Mouse (Mus musculus): Measurements from ENCODE around the gene Gm9780. TPM values are rescaled to one million over a fixed set of nuclear protein-coding genes. Genes with fewer than 3 reads are reported as not detected.
"Not testable (repeated sequence)": the region's sequence is repeated elsewhere in the genome, so short reads cannot be mapped to it uniquely, and the experiment has no call there.

The Gm9780 gene
- not detected in 2 replicates for polyA plus RNA-seq (2016; fragmentation: Nextera tagmentation; extraction: Ambion mirVana)

- DNase-seq (ENCODE audit: low spot score); H3K27ac ChIP-seq (replicated peaks); H3K4me3 ChIP-seq; H3K9me3 ChIP-seq; H3K36me3 ChIP-seq (replicated peaks); H3K27me3 ChIP-seq (replicated peaks; ENCODE audit: low read depth, poor library complexity, severe bottlenecking); H3K4me1 ChIP-seq: not testable (repeated sequence)
- WGBS = no CpG with 5 or more reads among the region's 26 CpGs
Observed at GRCm38 (mm10) chr14:26042611-26043010, at the start of gene Gm9780. TSS of gene Gm9780 (minus strand) at chr14:26042711.

DNA sequence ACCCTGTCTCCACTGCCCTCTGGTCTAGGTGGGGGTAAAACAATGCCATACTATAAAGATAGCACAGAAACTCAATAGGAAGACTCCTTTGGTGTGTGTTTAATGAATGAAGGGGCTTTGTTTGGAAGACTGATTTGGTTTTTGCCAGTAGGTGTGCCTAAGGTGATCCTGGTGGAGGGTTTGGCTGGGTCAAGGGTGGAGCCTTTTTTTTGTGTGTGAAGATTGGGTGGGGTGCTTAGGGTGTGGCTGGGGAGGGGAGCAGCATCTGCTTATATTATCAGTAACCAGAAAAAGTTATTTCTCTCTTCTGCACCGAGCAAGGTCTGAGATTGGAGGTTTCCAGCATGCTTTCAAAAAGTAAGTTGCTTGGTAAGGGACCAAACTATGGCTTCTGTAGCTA, 39.5 kb upstream of the Gm9780 start, which contains the start of gene Cphx3:
Gene Cphx3, plus strand, starts transcription at position 301 of the 400 bp plus-strand sequence.
- H3K27me3 ChIP-seq (replicated peaks; ENCODE audit: low read depth, poor library complexity, severe bottlenecking); H3K4me1 ChIP-seq; H3K9me3 ChIP-seq; DNase-seq (ENCODE audit: low spot score); H3K4me3 ChIP-seq; H3K27ac ChIP-seq (replicated peaks); H3K36me3 ChIP-seq (replicated peaks): not testable (repeated sequence)
- WGBS = no CpG with 5 or more reads among the region's 1 CpGs

- not testable (repeated sequence) for H3K4me3 ChIP-seq, H3K9me3 ChIP-seq
Observed at GRCm38 (mm10) chr14:26081216-26081615, 38.7 kb upstream of the Gm9780 start, which contains the start of gene Cphx2. TSS of gene Cphx2 (plus strand) at chr14:26081516.

GRCm38 (mm10) chr14:26076620-26077390, 34.3 kb upstream of the Gm9780 start:
- H3K36me3 ChIP-seq (replicated peaks); H3K4me1 ChIP-seq: not testable (repeated sequence)
- no CpG with 5 or more reads among the region's 5 CpGs for WGBS

More at GRCm38 (mm10) chr14:26081216-26081615, 38.7 kb upstream of the Gm9780 start, which contains the start of gene Cphx2:
- H3K4me1 ChIP-seq; H3K36me3 ChIP-seq (replicated peaks); H3K27me3 ChIP-seq (replicated peaks; ENCODE audit: low read depth, poor library complexity, severe bottlenecking); H3K27ac ChIP-seq (replicated peaks); DNase-seq (ENCODE audit: low spot score): not testable (repeated sequence)
- no CpG with 5 or more reads among the region's 6 CpGs for WGBS

GRCm38 (mm10) chr14:26067325-26067633, 24.8 kb upstream of the Gm9780 start, which contains the start of gene Tmem254c:
TSS of gene Tmem254c (minus strand) at chr14:26067355.
- not testable (repeated sequence) for H3K4me1 ChIP-seq; H3K4me3 ChIP-seq; H3K27ac ChIP-seq (replicated peaks); H3K36me3 ChIP-seq (replicated peaks); H3K9me3 ChIP-seq; H3K27me3 ChIP-seq (replicated peaks; ENCODE audit: low read depth, poor library complexity, severe bottlenecking); DNase-seq (ENCODE audit: low spot score)
- WGBS = no CpG with 5 or more reads among the region's 10 CpGs

More at GRCm38 (mm10) chr14:26076620-26077390, 34.3 kb upstream of the Gm9780 start:
- H3K4me3 ChIP-seq; DNase-seq (ENCODE audit: low spot score); H3K9me3 ChIP-seq; H3K27me3 ChIP-seq (replicated peaks; ENCODE audit: low read depth, poor library complexity, severe bottlenecking); H3K27ac ChIP-seq (replicated peaks): not testable (repeated sequence)

DNA sequence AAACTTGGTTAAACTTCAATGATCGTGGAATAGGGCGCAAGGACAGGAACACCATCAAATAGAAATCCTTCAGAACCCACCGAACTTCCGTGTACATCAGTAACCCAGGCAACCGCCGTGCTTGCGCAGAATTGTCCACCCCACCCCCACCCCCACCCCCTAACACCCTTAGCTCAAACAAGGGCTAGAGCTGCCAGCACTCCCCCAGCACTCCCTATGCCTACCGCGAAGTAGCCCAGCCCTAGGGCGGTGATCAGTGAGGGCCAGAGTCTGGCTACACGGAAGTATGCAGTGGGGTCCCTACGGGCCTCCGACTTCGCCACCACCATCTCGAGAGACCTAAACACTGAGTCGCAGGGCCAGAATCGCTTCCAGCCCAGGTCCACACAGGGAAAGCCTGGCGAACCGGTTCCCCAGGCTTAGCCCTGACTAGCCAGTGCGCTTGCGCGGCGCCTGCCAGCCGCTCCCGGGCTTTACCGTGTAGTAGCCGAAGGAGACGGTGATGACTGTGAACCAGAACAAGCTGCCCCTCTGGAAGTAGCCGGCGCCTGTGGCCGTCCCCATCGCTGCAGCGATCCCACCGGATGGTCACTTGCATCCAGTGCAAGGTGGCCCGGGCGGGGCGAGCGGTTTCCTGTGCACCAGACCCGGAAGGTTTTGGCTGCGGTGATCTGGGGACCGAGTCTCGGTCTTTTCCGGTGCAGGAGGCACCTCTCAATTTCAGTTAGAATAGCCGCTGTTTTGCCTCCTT, 24.2 kb upstream of the Gm9780 start:
- not testable (repeated sequence) for H3K9me3 ChIP-seq; DNase-seq (ENCODE audit: low spot score); H3K27me3 ChIP-seq (replicated peaks; ENCODE audit: low read depth, poor library complexity, severe bottlenecking); H3K4me3 ChIP-seq; H3K36me3 ChIP-seq (replicated peaks); H3K4me1 ChIP-seq; H3K27ac ChIP-seq (replicated peaks)
- WGBS = no CpG with 5 or more reads among the region's 44 CpGs

DNA sequence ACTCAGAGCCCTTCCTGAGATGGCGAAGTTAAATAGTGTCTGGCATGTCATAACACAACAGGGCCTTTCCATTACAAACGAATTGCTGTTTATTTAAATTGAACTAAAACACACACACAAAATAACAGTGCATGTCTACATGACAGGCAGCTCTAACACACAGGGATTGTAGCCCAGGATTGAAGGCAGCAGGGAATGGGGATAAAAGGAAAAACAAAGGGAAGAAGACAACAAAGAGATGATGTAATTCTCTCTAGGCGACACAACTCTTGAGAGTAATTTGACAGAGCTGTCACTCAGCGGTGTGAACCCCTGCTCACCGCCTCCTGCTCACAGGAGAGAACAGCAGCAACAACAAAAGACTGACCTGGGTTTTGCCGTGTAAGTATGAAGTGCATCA, 16.9 kb upstream of the Gm9780 start:
- H3K36me3 ChIP-seq (replicated peaks); DNase-seq (ENCODE audit: low spot score); H3K4me3 ChIP-seq; H3K27ac ChIP-seq (replicated peaks); H3K27me3 ChIP-seq (replicated peaks; ENCODE audit: low read depth, poor library complexity, severe bottlenecking); H3K9me3 ChIP-seq; H3K4me1 ChIP-seq: not testable (repeated sequence)
- WGBS = no CpG with 5 or more reads among the region's 6 CpGs

DNA sequence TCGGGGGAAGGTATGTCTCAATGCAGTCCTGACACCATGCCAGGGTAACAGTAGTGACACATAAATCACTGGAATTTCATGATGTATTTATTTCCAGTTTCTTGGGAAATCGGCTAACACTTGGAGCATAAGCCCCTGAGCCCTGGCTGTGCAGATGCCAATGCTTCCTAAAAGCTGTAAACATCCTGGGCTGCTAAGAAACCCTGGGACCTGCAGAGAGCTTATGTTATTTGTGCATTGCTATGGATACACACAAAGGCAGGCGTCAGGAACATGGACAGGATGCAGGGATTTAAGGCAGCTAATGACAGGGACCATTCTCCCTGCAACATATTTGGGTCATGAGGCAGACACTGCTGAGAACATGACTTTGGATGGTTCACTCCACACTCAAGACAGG, 15.7 kb upstream of the Gm9780 start:
- DNase-seq (ENCODE audit: low spot score); H3K4me1 ChIP-seq; H3K36me3 ChIP-seq (replicated peaks); H3K27me3 ChIP-seq (replicated peaks; ENCODE audit: low read depth, poor library complexity, severe bottlenecking); H3K27ac ChIP-seq (replicated peaks); H3K4me3 ChIP-seq; H3K9me3 ChIP-seq: not testable (repeated sequence)
- WGBS = no CpG with 5 or more reads among the region's 3 CpGs

DNA sequence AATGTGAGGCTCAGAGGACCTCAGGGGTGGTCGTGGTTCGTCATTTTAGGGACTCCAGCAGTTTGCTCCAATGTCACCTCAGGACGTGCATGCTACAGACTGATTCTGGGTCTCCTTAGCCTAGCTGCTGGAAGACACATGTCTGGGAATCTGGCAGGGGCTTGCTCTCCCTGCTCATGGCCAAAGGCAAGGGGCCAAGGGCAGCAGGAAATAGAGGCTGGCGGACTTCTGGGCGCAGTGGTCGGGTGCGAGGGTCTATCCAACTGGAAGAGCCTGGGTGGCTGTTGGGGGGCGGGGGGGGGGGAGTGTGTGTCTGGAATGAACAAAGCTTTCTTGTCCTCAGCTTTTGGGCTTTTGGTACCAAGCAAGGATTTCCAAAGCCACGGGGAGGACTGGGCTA, 6.3 kb upstream of the Gm9780 start:
- WGBS = no CpG with 5 or more reads among the region's 9 CpGs
- H3K36me3 ChIP-seq (replicated peaks); H3K4me1 ChIP-seq; H3K27me3 ChIP-seq (replicated peaks; ENCODE audit: low read depth, poor library complexity, severe bottlenecking); H3K9me3 ChIP-seq; DNase-seq (ENCODE audit: low spot score); H3K27ac ChIP-seq (replicated peaks); H3K4me3 ChIP-seq: not testable (repeated sequence)

GRCm38 (mm10) chr14:26047026-26047425, 4.5 kb upstream of the Gm9780 start:
- H3K27me3 ChIP-seq (replicated peaks; ENCODE audit: low read depth, poor library complexity, severe bottlenecking); H3K36me3 ChIP-seq (replicated peaks); H3K4me1 ChIP-seq; H3K4me3 ChIP-seq; H3K27ac ChIP-seq (replicated peaks); H3K9me3 ChIP-seq; DNase-seq (ENCODE audit: low spot score): not testable (repeated sequence)
- WGBS = no CpG with 5 or more reads among the region's 8 CpGs

DNA sequence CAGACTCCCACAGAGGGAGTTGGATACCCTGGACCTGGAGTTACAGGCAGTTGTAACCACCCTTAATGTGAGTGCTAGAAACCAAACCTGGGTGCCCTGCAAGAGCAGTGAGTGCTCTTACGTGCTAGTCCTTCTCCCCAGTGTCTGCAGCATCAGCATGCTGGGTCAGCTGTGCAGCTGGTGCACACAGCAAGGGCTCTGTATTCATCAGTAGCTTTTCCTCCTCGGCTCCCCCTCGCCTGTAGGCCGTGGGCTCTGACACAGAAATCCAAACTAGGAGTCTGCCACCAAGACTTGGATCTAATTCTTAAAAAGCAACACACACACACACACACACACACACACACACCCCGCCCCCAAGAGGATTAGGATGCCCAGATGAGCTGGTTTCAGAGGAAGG, 2.5 kb upstream of the Gm9780 start:
- not testable (repeated sequence) for H3K27ac ChIP-seq (replicated peaks); H3K9me3 ChIP-seq; H3K27me3 ChIP-seq (replicated peaks; ENCODE audit: low read depth, poor library complexity, severe bottlenecking); H3K36me3 ChIP-seq (replicated peaks); H3K4me3 ChIP-seq; H3K4me1 ChIP-seq; DNase-seq (ENCODE audit: low spot score)
- no CpG with 5 or more reads among the region's 5 CpGs for WGBS

DNA sequence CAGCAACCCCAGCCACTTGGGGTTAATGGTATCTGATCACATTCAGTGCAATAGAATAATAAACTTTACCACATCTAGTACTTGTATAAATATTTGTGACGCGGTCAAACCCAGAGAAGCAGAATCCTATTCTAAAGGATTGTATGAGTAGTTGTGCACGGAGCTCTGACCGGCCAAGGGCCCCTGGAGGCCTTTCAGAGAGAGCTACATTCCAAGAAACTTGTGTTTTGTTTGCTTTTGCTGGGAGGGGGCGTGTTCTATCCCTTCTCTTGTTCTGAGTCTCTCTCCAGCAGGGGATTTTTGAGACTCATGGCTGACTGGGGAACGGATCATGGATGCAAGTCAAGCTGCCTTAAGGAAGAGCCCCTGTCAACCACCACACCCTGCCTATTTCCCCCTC, 7.1 kb downstream of the Gm9780 start:
- H3K27ac ChIP-seq (replicated peaks); H3K4me1 ChIP-seq; H3K27me3 ChIP-seq (replicated peaks; ENCODE audit: low read depth, poor library complexity, severe bottlenecking); H3K9me3 ChIP-seq; DNase-seq (ENCODE audit: low spot score); H3K4me3 ChIP-seq; H3K36me3 ChIP-seq (replicated peaks): not testable (repeated sequence)
- no CpG with 5 or more reads among the region's 6 CpGs for WGBS

- no CpG with 5 or more reads among the region's 3 CpGs for WGBS
- DNase-seq (ENCODE audit: low spot score) = not testable (repeated sequence)
Observed at GRCm38 (mm10) chr14:26034364-26034763, 8.1 kb downstream of the Gm9780 start.

More at GRCm38 (mm10) chr14:26034364-26034763, 8.1 kb downstream of the Gm9780 start:
- not testable (repeated sequence) for H3K4me1 ChIP-seq; H3K4me3 ChIP-seq; H3K27me3 ChIP-seq (replicated peaks; ENCODE audit: low read depth, poor library complexity, severe bottlenecking); H3K9me3 ChIP-seq; H3K36me3 ChIP-seq (replicated peaks); H3K27ac ChIP-seq (replicated peaks)

All from embryonic facial prominence, embryonic 10.5 days (tissue).